ENCODE assay signal across 8 mouse cellular contexts in genomic region chr9:42788471-42788870, GRCm38 (mm10).
DNase-seq lines count a peak whose midpoint lies in the region; ATAC-seq lines count a peak whose summit lies in the region.

No protein-coding gene starts in this region.

- H3K4me1 ChIP-seq in hindbrain, embryonic 14.5 days (replicated peaks; ENCODE audit: control insufficient read depth, insufficient read depth, low read length) = peaks cover 26% of the 10 kb centered on the region
- peaks cover 44% of the 10 kb centered on the region for H3K4me1 ChIP-seq in hindbrain, embryonic 13.5 days (replicated peaks)
- peaks cover 3% of the 10 kb centered on the region; the same call in 1 of the 2 replicates for H3K4me1 ChIP-seq in neural tube, embryonic 11.5 days (ENCODE audit: control insufficient read depth, insufficient read depth, low read length)

- H3K36me3 ChIP-seq in hindbrain, embryonic 14.5 days (replicated peaks; ENCODE audit: control insufficient read depth, insufficient read depth) = no peaks in the 10 kb centered on the region
- no peaks in the 10 kb centered on the region for H3K36me3 ChIP-seq in hindbrain, embryonic 13.5 days
- no peaks in the 10 kb centered on the region for H3K36me3 ChIP-seq in neural tube, embryonic 11.5 days (ENCODE audit: control insufficient read depth, insufficient read depth, low read length)

- no peak overlapping the region for H3K4me2 ChIP-seq in hindbrain, embryonic 14.5 days (replicated peaks)
- H3K4me2 ChIP-seq in hindbrain, embryonic 13.5 days = no peak overlapping the region
- no peak overlapping the region for H3K4me2 ChIP-seq in neural tube, embryonic 11.5 days (ENCODE audit: low read depth)

- H3K9ac ChIP-seq in hindbrain, embryonic 14.5 days = no peak overlapping the region
- H3K9ac ChIP-seq in hindbrain, embryonic 13.5 days = no peak overlapping the region
- no peak overlapping the region for H3K9ac ChIP-seq in neural tube, embryonic 11.5 days (ENCODE audit: low read length)

- H3K27ac ChIP-seq in hindbrain, embryonic 14.5 days = no peak overlapping the region
- no peak overlapping the region for H3K27ac ChIP-seq in hindbrain, embryonic 13.5 days
- H3K27ac ChIP-seq in neural tube, embryonic 11.5 days (ENCODE audit: low read depth, low read length) = no peak overlapping the region

- H3K9me3 ChIP-seq in hindbrain, embryonic 14.5 days (ENCODE audit: control insufficient read depth, low read length) = no peaks in the 10 kb centered on the region
- no peaks in the 10 kb centered on the region for H3K9me3 ChIP-seq in hindbrain, embryonic 13.5 days
- no peaks in the 10 kb centered on the region for H3K9me3 ChIP-seq in neural tube, embryonic 11.5 days (ENCODE audit: control insufficient read depth, low read length)

- DNase-seq in hindbrain, embryonic 14.5 days (ENCODE audit: low spot score) = peak; percentile 70
- peak; percentile 32 for DNase-seq in 416B (ENCODE audit: low read depth)
- DNase-seq in adrenal gland, adult 18-20 months (ENCODE audit: low spot score in 2 of 2) = peak; percentile 38 to 42
- peak; percentile 45 for DNase-seq in embryo, embryonic 9.5 days (ENCODE audit: extremely low spot score)
- peak; percentile 46 to 75 for DNase-seq in kidney, postnatal 25 days
- DNase-seq in neural tube, embryonic 11.5 days (ENCODE audit: low spot score) = peak; percentile 65
- no peak for DNase-seq in adipocyte (ENCODE audit: low spot score)

- 21% methylated on average over 8 of the region's 8 CpGs for WGBS in hindbrain, embryonic 14.5 days
- WGBS in hindbrain, embryonic 13.5 days = 23% methylated on average over 8 of the region's 8 CpGs
- WGBS in neural tube, embryonic 11.5 days = 26% methylated on average over 8 of the region's 8 CpGs

- ATAC-seq in hindbrain, embryonic 14.5 days (ENCODE audit: low FRiP score) = no peak
- ATAC-seq in hindbrain, embryonic 13.5 days (ENCODE audit: low FRiP score) = no peak
- no peak for ATAC-seq in neural tube, embryonic 11.5 days (ENCODE audit: insufficient read depth, low FRiP score, low TSS enrichment)

- H3K27me3 ChIP-seq in hindbrain, embryonic 14.5 days (ENCODE audit: control insufficient read depth, insufficient read depth, low read length) = no peaks in the 10 kb centered on the region
- peaks cover 17% of the 10 kb centered on the region; the same call in 1 of the 2 replicates for H3K27me3 ChIP-seq in hindbrain, embryonic 13.5 days
- no peaks in the 10 kb centered on the region for H3K27me3 ChIP-seq in neural tube, embryonic 11.5 days (ENCODE audit: control insufficient read depth, insufficient read depth, low read length)

- H3K4me3 ChIP-seq in hindbrain, embryonic 14.5 days (replicated peaks; ENCODE audit: low read length) = no peak overlapping the region
- no peak overlapping the region for H3K4me3 ChIP-seq in hindbrain, embryonic 13.5 days
- H3K4me3 ChIP-seq in neural tube, embryonic 11.5 days (ENCODE audit: low read depth, low read length) = no peak overlapping the region
